Comparison of ENCODE assay signal across 15 mouse cellular contexts in the genomic region with DNA sequence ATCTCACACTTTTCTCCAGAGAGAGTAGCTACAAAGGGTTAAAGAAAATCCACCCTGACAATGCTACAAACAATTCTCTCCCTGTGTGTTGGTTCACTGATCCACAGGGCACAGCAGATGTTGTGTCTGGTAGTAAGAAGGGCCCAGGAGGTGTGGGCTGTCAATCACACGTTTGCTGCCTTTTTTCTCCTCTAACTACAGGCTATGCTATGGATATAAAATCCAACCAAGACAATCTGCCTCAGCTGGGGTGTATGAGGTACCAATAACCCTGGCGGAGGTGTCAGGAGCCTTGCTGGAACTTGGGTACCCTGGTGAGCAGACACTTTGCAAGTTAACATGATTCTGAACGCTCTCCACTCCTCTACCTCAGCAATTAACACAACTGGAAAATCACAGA.
DNase-seq lines count a peak whose midpoint lies in the region; ATAC-seq and TF ChIP-seq lines count a peak whose summit lies in the region.
"Had no signal": no experiment of that assay in that cellular context is flagged by ENCODE, and none has a peak within 500 bp of the region (broad histone marks: within the 10 kb centered on the region; RNA-seq: fewer than 3 reads in every experiment).

No protein-coding gene starts in this region.

- H3K27me3 ChIP-seq in forebrain, embryonic 13.5 days: no peaks in the 10 kb centered on the region
- no peaks in the 10 kb centered on the region for H3K27me3 ChIP-seq in hindbrain, postnatal 0 days (ENCODE audit: insufficient read depth, low read length)
- no peaks in the 10 kb centered on the region for H3K27me3 ChIP-seq in neural tube, embryonic 12.5 days (replicated peaks)
- no peaks in the 10 kb centered on the region for H3K27me3 ChIP-seq in heart, adult 2 months (ENCODE audit: control insufficient read depth, insufficient read depth, low read length)
- H3K27me3 ChIP-seq: limb, embryonic 12.5 days had no signal

- intact Hi-C loops in heart, adult 2 months (cut with DNase I): no loop called here

- no peaks in the 10 kb centered on the region for H3K9me3 ChIP-seq in forebrain, embryonic 13.5 days (replicated peaks)
- no peaks in the 10 kb centered on the region for H3K9me3 ChIP-seq in hindbrain, postnatal 0 days (ENCODE audit: low read length)
- H3K9me3 ChIP-seq in neural tube, embryonic 12.5 days: no peaks in the 10 kb centered on the region
- H3K9me3 ChIP-seq: limb, embryonic 12.5 days had no signal

- DNase-seq in embryo, embryonic 11 days: peak; percentile 63
- peak; percentile 26 for DNase-seq in hindbrain, postnatal 0 days (ENCODE audit: low spot score)
- DNase-seq in right cerebral cortex, postnatal 10 days (ENCODE audit: low spot score in 2 of 2): no peak
- DNase-seq in heart, adult 2 months: no peak
- DNase-seq in yolk sac, embryonic 10.5 days (ENCODE audit: low spot score): no peak
- DNase-seq: cerebellum, postnatal 10 days; gastrocnemius, postnatal 14 days; lung, adult 18-20 months; right cerebral cortex, postnatal 25 days; thymus, adult 2 months had no signal

- H3K4me1 ChIP-seq in forebrain, embryonic 13.5 days: peaks cover 7% of the 10 kb centered on the region
- no peaks in the 10 kb centered on the region for H3K4me1 ChIP-seq in hindbrain, postnatal 0 days (ENCODE audit: insufficient read depth, low read length)
- H3K4me1 ChIP-seq in neural tube, embryonic 12.5 days: peaks cover 3% of the 10 kb centered on the region; the same call in 1 of the 2 replicates
- H3K4me1 ChIP-seq in heart, adult 2 months (ENCODE audit: control insufficient read depth, insufficient read depth, low read length): no peaks in the 10 kb centered on the region
- H3K4me1 ChIP-seq: limb, embryonic 12.5 days had no signal

- no peak for TF ChIP-seq EP300 in heart, adult 2 months (IDR thresholded peaks at IDR 0.05; ENCODE audit: insufficient read depth, low read depth, low read length)

- H3K9ac ChIP-seq in forebrain, embryonic 13.5 days: no peak overlapping the region
- H3K9ac ChIP-seq in hindbrain, postnatal 0 days (replicated peaks; ENCODE audit: low read length): no peak overlapping the region
- H3K9ac ChIP-seq in neural tube, embryonic 12.5 days: no peak overlapping the region
- H3K9ac ChIP-seq in heart, adult 2 months (ENCODE audit: low read depth, low read length): no peak overlapping the region
- H3K9ac ChIP-seq: limb, embryonic 12.5 days had no signal

- peak overlapping the region; percentile 73 for H3K27ac ChIP-seq in forebrain, embryonic 13.5 days
- H3K27ac ChIP-seq in hindbrain, postnatal 0 days: no peak overlapping the region
- H3K27ac ChIP-seq in neural tube, embryonic 12.5 days: no peak overlapping the region
- no peak overlapping the region for H3K27ac ChIP-seq in heart, adult 2 months
- H3K27ac ChIP-seq: limb, embryonic 12.5 days had no signal

- H3K4me3 ChIP-seq in forebrain, embryonic 13.5 days: no peak overlapping the region
- no peak overlapping the region for H3K4me3 ChIP-seq in hindbrain, postnatal 0 days (ENCODE audit: low read length)
- H3K4me3 ChIP-seq in neural tube, embryonic 12.5 days: no peak overlapping the region
- H3K4me3 ChIP-seq in heart, adult 2 months: no peak overlapping the region
- H3K4me3 ChIP-seq: erythroblast, embryonic 14.5 days; limb, embryonic 12.5 days had no signal

- peak; percentile 95 for ATAC-seq in forebrain, embryonic 13.5 days
- ATAC-seq in hindbrain, postnatal 0 days: peak; percentile 49; the same call in 1 of the 2 replicates
- peak; percentile 76 for ATAC-seq in neural tube, embryonic 12.5 days (ENCODE audit: low FRiP score, low read depth)
- ATAC-seq: inflammation-experienced regulatory T-cells, adult 6 months had no signal

- no peak for TF ChIP-seq CTCF in hindbrain, postnatal 0 days (IDR thresholded peaks at IDR 0.05; ENCODE audit: low read depth)
- no peak for TF ChIP-seq CTCF in heart, adult 2 months (IDR thresholded peaks at IDR 0.05)

- no peak overlapping the region for H3K4me2 ChIP-seq in forebrain, embryonic 13.5 days
- no peak overlapping the region for H3K4me2 ChIP-seq in hindbrain, postnatal 0 days (ENCODE audit: low read depth, low read length)
- no peak overlapping the region for H3K4me2 ChIP-seq in neural tube, embryonic 12.5 days (replicated peaks)
- H3K4me2 ChIP-seq: limb, embryonic 12.5 days had no signal

- WGBS in forebrain, embryonic 13.5 days: 12% methylated on average over 3 of the region's 3 CpGs
- WGBS in hindbrain, postnatal 0 days: 11% methylated on average over 3 of the region's 3 CpGs
- 0% methylated on average over 3 of the region's 3 CpGs for WGBS in neural tube, embryonic 12.5 days
- WGBS in heart, adult 2 months: 17% methylated on average over 3 of the region's 3 CpGs

- no peaks in the 10 kb centered on the region for H3K79me2 ChIP-seq in heart, adult 2 months (replicated peaks; ENCODE audit: control insufficient read depth, insufficient read depth, low read length)

- H3K36me3 ChIP-seq in forebrain, embryonic 13.5 days (ENCODE audit: poor library complexity, severe bottlenecking): no peaks in the 10 kb centered on the region
- H3K36me3 ChIP-seq in hindbrain, postnatal 0 days (ENCODE audit: insufficient read depth, low read length): no peaks in the 10 kb centered on the region
- no peaks in the 10 kb centered on the region for H3K36me3 ChIP-seq in neural tube, embryonic 12.5 days
- H3K36me3 ChIP-seq in heart, adult 2 months (ENCODE audit: control insufficient read depth, insufficient read depth, low read length): no peaks in the 10 kb centered on the region
- H3K36me3 ChIP-seq: limb, embryonic 12.5 days had no signal

- TF ChIP-seq POLR2A in heart, adult 2 months (IDR thresholded peaks at IDR 0.05; ENCODE audit: insufficient read depth, low read depth, low read length): no peak

Comparison
In these comparisons a context has a peak if more than half of its experiments do, and no peak if none do; other contexts are left out.
1. DNase-seq: peak in embryo, embryonic 11 days (single experiment) and hindbrain, postnatal 0 days (single experiment); none in right cerebral cortex, postnatal 10 days (0 of 2), heart, adult 2 months (0 of 2) and yolk sac, embryonic 10.5 days (single experiment).
2. Peak in every context shown above with its lines, with median percentiles within 50 percentile points of each other: ATAC-seq.